Mouse (Mus musculus) cerebellum, postnatal 36 days (tissue): ENCODE data around the gene Ddi2.
"Not testable (repeated sequence)": the region's sequence is repeated elsewhere in the genome, so short reads cannot be mapped to it uniquely, and the experiment has no call there.

Source experiments
- DNase-seq, 2 experiments: peaks; one replicate each; pipeline ENCODE4 v3.0.0; 2021 to 2022; ENCODE audit warnings: mixed read lengths in 2 of 2

Gene Ddi2

GRCm38 (mm10) chr4:141722731-141723672 lies at the start of gene Ddi2:
Ddi2 (minus strand) TSS chr4:141723419.
- peak; percentile 92 to 96 for DNase-seq

DNA sequence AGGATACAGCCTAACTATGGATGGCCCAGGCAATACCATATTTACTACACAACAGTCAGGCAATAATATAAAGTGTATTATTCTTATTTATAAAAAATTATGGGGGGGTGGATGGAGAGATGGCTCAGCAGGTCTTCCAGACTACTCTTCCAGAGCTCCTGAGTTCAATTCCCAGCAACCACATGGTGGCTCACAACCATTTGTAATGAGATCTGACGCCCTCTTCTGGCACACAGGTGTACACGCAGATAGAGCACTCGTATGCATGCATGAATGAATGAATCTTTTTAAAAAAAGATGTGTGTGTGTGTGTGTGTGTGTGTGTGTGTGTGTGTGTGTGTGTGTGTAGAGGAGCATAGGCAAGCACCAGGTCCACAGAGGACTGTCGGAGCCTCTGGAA lies 49.8 kb upstream of the Ddi2 start:
- not testable (repeated sequence) for DNase-seq

DNA sequence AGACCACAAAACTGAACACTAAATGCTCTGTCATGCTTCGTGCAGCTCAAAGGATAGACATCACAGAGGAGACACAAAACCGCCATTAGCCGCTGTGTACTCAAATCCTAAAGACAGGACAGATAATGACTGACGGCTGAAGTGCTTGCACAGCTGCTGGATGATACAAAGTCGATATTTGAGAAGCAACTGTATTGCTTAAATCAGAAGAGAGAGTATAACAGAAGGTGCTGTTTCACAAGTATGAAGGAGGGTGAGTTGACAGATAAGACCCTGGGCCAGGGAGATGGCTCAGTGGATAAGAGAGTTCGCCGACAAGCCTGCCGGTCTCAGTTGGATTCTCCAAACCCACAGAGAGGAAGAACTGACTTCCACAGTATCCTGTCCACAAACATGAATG lies 48.6 kb upstream of the Ddi2 start:
- DNase-seq = no peak

GRCm38 (mm10) chr4:141769501-141770160 lies 46.4 kb upstream of the Ddi2 start:
- DNase-seq = no peak

- peak; percentile 69 to 72 for DNase-seq
Observed at GRCm38 (mm10) chr4:141767353-141768036, 44.3 kb upstream of the Ddi2 start.

DNA sequence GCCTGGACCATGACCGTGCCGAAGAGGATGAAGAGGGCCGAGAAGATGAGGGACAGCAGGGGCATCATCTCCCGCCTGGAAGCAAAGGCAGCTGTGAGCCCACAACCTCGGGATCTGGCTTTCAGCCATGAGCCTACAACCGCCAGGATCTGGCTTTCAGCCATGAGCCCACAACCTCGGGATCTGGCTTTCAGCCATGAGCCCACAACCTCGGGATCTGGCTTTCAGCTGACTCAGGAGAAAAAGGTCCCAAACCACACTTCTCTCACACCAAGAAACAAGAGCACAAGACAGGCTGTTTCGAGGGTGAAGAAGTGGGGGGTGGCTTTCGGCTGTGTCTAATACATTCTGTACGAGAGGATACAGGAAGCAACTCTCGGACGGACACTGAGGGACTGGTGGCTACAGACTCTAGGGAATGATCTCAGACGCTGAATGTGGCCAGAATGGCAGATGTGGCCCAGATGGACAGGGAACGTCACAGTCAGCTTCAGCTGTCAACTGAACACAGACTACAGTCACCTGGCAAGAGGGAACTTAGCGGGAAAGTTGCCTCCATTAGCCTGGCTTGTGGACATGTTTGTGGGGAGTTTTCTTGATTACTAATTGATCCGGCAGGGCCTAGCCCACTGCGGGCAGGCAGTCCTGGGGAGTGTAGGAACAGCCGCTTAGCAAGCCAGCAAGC lies 43.6 kb upstream of the Ddi2 start:
- peak; percentile 24 to 25 for DNase-seq

DNA sequence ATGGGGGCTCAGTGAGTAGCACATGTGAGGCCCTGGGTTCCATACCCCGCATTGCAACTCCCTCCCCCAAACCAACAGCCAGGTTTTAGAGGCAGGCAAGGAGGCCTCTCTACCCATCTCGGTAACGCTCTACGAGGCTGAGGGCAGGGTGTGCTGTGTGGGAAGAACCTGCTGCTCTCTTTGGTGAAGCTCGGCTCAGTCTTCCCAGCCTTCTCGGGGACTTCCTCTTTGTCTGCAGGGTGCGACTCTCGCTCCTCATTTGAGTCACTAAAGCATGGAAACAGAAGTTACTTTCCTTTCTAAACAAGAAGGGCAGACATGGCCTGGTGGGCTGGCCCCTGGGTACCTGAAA lies 43.1 kb upstream of the Ddi2 start:
- no peak for DNase-seq

DNA sequence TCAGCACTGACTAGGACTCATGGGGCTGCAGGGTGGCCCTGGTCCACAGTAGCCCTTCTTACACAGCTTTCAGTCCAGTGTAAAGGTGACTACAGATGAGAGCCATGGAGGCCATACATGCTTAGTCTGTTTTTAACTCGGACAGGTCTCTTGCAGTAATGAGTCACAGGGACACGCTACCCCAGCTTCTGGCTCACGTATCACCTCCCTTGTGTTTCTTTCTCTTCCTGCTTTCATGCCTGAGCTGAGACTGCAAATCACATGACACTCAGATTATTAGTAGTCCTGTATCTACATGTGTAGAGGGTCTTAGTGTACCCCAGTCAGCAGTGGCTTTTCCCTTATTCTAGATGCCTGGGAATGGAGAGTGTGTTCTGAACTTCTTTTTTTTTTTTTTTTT lies 41.8 kb upstream of the Ddi2 start:
- DNase-seq = no peak

DNA sequence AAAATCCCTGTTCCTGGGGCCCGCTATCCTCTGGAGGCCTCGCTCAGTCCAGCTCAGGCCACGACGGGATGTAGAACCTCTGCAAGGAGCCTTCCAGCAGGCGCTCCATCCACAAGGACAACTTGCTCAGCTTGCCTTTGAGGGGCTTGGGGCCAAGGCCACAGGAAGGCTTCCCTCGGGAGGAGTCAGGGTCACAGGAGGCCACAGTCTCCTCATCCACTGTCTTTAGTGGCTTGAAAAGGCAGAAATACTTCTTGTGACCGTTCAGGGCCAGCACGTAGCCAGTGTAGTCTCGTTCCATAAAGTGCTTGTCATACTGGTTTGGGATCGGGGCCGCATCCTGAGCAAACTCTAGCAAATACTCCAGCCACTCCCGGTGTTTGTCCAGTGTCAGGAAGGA lies 40.3 kb upstream of the Ddi2 start:
- DNase-seq = no peak

DNA sequence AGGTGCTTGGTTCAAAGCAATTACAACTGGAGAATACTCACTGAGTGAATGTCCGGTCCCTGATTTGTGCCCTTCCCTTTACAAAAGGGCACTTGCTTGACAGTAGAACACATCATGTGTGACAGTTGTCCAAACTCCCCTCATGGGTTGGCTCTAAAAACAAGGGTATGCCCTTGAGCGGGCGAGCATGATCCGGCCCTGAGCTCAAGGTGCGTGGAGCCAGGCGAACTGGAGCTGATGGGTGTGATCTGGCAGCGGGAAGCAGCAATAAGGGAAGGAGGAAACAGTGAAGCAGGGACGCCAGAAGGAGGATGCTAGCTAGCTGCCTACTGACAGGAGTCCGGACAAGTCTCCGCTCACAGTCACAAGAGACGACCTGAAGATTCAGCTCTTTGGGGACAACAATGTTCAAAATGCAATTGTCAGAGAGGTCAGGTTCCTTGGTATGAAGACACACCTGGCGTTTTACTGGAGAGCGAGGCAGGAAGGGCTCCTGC lies 38.9 kb upstream of the Ddi2 start:
- DNase-seq = no peak

DNA sequence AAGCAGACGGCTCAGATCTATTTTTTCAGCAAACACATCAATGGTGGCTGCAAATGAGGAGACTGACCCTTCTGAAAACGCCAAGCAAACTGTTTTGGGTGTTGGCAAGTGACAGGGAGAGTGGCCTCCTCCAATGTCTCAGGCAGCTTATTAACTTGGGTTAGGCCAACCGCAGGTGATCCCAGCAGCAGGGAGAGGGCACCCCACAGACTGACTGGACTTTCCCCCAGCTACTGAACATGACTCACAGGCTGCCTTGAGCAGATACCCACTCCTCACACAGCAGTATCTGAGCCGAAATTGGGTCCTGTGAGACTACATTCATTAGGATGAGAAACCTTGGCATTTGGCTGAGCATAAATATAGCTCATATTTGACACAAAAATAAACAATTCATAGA lies 37.7 kb upstream of the Ddi2 start:
- no peak for DNase-seq

DNA sequence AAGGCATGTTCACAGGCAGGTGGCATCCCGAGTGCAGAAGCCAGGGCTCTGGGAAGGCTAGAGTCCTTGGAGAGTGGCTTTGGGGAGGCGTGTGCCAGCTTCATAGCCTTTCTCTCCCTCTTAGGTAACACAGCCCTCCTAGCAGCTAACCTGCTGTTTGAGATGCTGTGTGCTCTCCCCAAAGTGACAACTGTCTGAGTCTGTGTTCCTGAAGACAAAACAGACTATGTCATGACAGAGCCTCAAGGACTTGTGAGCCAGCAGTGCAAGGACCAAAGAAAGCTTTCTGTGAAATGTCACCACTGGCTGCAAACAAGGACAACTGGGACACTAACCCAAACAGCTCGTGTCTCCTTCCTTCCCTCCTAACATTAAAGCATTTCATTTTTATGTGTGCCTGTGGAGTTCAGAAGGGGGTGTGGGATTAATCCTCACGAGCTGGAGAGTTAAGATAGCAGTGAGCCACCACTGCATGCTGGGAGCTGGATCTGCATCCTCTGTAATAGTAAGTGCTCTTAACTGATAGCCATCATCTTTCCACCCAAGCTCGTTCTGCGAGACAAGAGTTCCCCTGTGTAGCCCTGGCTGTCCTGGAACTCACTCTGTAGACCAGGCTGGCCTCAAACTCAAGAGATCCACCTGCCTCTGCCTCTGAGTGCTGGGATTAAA lies 35.8 kb upstream of the Ddi2 start:
- DNase-seq = no peak

DNA sequence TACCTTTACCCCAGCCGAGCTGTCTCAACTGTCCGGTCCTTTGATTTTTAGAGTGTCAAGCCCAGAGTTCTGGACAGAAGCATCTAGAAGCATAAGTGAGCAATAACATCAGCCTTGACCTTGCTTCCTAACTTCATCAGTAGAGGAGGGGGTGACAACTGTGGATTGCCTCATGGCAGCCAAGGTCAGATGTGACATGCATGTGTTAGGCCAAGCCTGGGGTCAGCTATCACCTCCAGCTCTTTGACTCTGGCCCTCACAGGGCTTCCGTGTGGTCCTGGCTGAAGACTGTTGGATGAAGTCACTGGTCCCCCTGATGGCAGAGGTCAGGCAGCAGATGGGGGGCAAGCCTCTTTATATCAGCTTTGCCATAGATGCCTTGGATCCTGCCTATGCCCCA lies 33.9 kb upstream of the Ddi2 start:
- no peak for DNase-seq

DNA sequence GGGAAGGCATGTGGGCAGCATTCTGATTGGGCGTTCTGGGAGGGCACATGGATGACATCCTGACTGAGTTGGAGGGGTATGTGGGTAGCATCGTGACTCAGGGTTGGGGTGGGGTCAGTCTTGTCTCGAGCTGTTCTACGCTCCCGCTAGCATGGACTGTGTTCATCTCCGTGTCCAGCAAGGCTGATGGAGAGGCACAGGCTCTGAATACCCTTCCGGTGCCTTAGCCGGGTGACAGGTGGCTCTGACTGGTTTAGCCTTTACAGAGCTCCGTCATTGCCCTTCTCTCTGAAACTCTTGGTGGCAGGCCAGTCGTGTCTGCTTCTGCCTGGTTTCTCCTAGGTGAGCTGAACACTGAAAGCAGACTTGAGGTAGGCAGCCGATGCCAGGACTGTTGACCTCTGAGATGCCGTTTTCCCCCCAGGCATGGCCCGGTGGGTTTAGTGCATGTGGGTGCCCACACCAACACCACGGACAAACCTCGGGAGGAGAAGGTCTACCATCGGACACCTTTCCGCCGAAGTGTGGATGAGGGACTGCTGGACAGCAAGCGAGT lies 32.2 kb upstream of the Ddi2 start:
- DNase-seq = no peak

- DNase-seq = no peak
Observed at GRCm38 (mm10) chr4:141752076-141752421, 28.8 kb upstream of the Ddi2 start.

DNA sequence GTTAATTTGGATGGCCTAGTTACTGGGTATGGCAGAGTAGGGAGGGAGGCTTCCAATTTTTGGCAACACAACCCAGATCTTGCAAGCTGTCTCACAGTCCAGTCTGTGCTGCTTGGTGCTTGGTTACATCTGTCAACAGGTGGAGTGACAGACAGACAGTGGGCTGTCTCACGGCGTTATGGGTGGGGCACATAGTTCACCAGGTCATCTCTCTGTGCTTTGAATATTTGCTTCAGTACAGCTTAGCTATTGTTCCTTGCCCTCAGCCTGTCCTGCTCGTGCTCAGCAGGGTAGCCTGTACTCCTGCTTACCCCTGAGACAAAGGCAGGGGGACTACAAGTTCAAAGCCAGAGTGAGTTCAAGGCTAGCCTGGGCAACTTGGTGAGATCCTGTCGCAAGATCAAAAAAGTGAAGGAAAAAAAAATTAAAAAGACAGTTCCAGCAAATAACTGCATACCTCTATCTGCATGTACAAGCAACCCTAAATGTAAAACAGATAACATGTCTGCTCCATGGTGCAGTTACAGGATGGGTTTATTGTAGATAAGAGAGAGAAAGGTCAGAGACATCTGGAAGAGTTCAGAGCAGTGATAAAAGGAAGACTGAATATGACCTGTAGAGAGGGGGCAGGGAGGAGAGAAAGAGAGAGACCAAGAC lies 28.3 kb upstream of the Ddi2 start:
- DNase-seq = no peak

DNA sequence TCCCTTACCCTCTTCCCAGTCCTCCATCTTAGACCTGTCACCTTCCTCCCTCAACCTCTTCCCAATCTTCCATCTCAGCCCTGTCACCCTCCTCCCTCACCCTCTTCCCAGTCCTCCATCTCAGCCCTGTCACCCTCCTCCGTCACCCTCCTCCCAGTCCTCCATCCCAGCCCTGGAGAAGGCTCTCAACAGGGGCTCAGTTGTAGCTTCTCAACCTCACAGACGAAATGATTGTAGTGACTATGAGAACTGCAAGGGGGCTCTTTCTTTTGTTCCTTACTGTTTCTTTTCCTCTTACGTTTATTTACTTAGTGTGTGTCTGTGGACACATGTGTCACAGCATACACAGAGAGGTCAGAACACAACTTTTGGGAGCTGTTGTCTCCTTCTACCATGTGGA lies 27.6 kb upstream of the Ddi2 start:
- no peak for DNase-seq

- DNase-seq = no peak
Observed at GRCm38 (mm10) chr4:141749557-141749956, 26.3 kb upstream of the Ddi2 start.

GRCm38 (mm10) chr4:141746578-141747346 lies 23.5 kb upstream of the Ddi2 start, which contains the start of gene Agmat:
Agmat (plus strand) TSS chr4:141746672.
- no peak for DNase-seq

GRCm38 (mm10) chr4:141742381-141742780 lies 19.2 kb upstream of the Ddi2 start:
- no peak for DNase-seq

DNA sequence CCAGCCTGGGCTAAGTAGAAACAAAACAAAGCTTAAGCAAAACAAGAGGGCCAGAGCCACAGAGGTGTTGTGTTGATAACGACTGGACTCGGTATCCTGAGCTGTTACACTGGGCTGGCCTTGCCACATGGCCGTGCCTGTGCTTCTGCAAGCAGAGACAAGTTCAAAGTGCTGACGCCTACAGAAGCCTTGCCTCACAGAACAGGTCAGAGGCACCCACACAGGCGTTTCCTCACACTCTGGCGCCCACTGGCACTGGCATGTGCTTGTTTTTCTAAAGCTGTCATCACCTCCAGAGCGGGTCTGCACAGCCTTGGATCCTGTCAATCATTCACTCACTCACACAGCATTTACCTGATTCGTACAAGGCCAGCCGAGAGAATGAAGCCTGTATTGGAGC lies 18.6 kb upstream of the Ddi2 start:
- no peak for DNase-seq
